Mouse (Mus musculus): ENCODE results near the gene Psmd1. TPM values are rescaled to one million over a fixed set of nuclear protein-coding genes. Genes with fewer than 3 reads are reported as not detected.
A peak's percentile ranks its signal among the peaks of the same experiment; 100 is the strongest.

The Psmd1 gene
- total and polyA plus RNA-seq, 2 experiments: 57.3 to 81.6 TPM

GRCm38 (mm10) chr1:86154824-86155164 is 90.6 kb downstream of the Psmd1 start:
- Histone ChIP-seq H3K27me3 (ENCODE audit: control insufficient read depth, insufficient read depth, low read length) (no peaks in the 10 kb centered on the region), H3K36me3 (ENCODE audit: control insufficient read depth, insufficient read depth, low read length) (no peaks in the 10 kb centered on the region), H3K4me1 (ENCODE audit: control insufficient read depth, insufficient read depth, low read length) (peaks cover 8% of the 10 kb centered on the region; the same call in 1 of the 2 replicates), H3K4me3 (ENCODE audit: insufficient read depth, low read depth, low read length) (peak overlapping the region; percentile 83), H3K79me2 (ENCODE audit: control insufficient read depth, insufficient read depth, low read length) (no peaks in the 10 kb centered on the region), H3K27ac (replicated peaks; ENCODE audit: insufficient read depth, low read depth, low read length) (no peak overlapping the region), H3K9ac (ENCODE audit: low read depth, low read length) (peak overlapping the region; percentile 78)
- no peak for TF ChIP-seq POLR2A (IDR thresholded peaks at IDR 0.05; ENCODE audit: extremely low read depth, insufficient read depth, low read length)
- under 1% methylated on average over 18 of the region's 18 CpGs for WGBS
- no peak for DNase-seq (ENCODE audit: extremely low read depth, low read depth, low spot score)

GRCm38 (mm10) chr1:86156075-86156474 is 91.9 kb downstream of the Psmd1 start:
- Histone ChIP-seq H3K79me2 (ENCODE audit: control insufficient read depth, insufficient read depth, low read length) (no peaks in the 10 kb centered on the region), H3K27me3 (ENCODE audit: control insufficient read depth, insufficient read depth, low read length) (no peaks in the 10 kb centered on the region), H3K4me1 (ENCODE audit: control insufficient read depth, insufficient read depth, low read length) (peaks cover 8% of the 10 kb centered on the region; the same call in 1 of the 2 replicates), H3K4me3 (ENCODE audit: insufficient read depth, low read depth, low read length) (no peak overlapping the region), H3K9ac (ENCODE audit: low read depth, low read length) (no peak overlapping the region), H3K36me3 (ENCODE audit: control insufficient read depth, insufficient read depth, low read length) (no peaks in the 10 kb centered on the region; the same call in 1 of the 2 replicates), H3K27ac (replicated peaks; ENCODE audit: insufficient read depth, low read depth, low read length) (no peak overlapping the region)
- WGBS: 83% methylated on average over 3 of the region's 3 CpGs
- no peak for DNase-seq (ENCODE audit: extremely low read depth, low read depth, low spot score)
- TF ChIP-seq POLR2A (IDR thresholded peaks at IDR 0.05; ENCODE audit: extremely low read depth, insufficient read depth, low read length) (no peak), CTCF (IDR thresholded peaks at IDR 0.05; ENCODE audit: low read depth, low read length) (no peak)

GRCm38 (mm10) chr1:86156595-86156994 is 92.4 kb downstream of the Psmd1 start:
- TF ChIP-seq CTCF (IDR thresholded peaks at IDR 0.05; ENCODE audit: low read depth, low read length) (no peak), POLR2A (IDR thresholded peaks at IDR 0.05; ENCODE audit: extremely low read depth, insufficient read depth, low read length) (no peak)
- Histone ChIP-seq H3K36me3 (ENCODE audit: control insufficient read depth, insufficient read depth, low read length) (no peaks in the 10 kb centered on the region; the same call in 1 of the 2 replicates), H3K4me3 (ENCODE audit: insufficient read depth, low read depth, low read length) (no peak overlapping the region), H3K4me1 (ENCODE audit: control insufficient read depth, insufficient read depth, low read length) (peaks cover 8% of the 10 kb centered on the region; the same call in 1 of the 2 replicates), H3K27ac (replicated peaks; ENCODE audit: insufficient read depth, low read depth, low read length) (no peak overlapping the region), H3K79me2 (ENCODE audit: control insufficient read depth, insufficient read depth, low read length) (no peaks in the 10 kb centered on the region), H3K27me3 (ENCODE audit: control insufficient read depth, insufficient read depth, low read length) (no peaks in the 10 kb centered on the region), H3K9ac (ENCODE audit: low read depth, low read length) (no peak overlapping the region)
- WGBS: 92% methylated on average over 6 of the region's 6 CpGs
- no peak for DNase-seq (ENCODE audit: extremely low read depth, low read depth, low spot score)

GRCm38 (mm10) chr1:86160059-86160458 is 95.9 kb downstream of the Psmd1 start:
- Histone ChIP-seq H3K79me2 (ENCODE audit: control insufficient read depth, insufficient read depth, low read length) (no peaks in the 10 kb centered on the region), H3K27ac (replicated peaks; ENCODE audit: insufficient read depth, low read depth, low read length) (no peak overlapping the region), H3K9ac (ENCODE audit: low read depth, low read length) (no peak overlapping the region), H3K27me3 (ENCODE audit: control insufficient read depth, insufficient read depth, low read length) (no peaks in the 10 kb centered on the region), H3K36me3 (ENCODE audit: control insufficient read depth, insufficient read depth, low read length) (peaks cover 3% of the 10 kb centered on the region; the same call in 1 of the 2 replicates), H3K4me1 (ENCODE audit: control insufficient read depth, insufficient read depth, low read length) (0 out of 2 replicates have a peak, but pooled peaks cover 4% of the 10 kb centered on the region), H3K4me3 (ENCODE audit: insufficient read depth, low read depth, low read length) (no peak overlapping the region)
- TF ChIP-seq POLR2A (IDR thresholded peaks at IDR 0.05; ENCODE audit: extremely low read depth, insufficient read depth, low read length) (no peak), CTCF (IDR thresholded peaks at IDR 0.05; ENCODE audit: low read depth, low read length) (no peak)
- DNase-seq (ENCODE audit: extremely low read depth, low read depth, low spot score): no peak
- 93% methylated on average over 6 of the region's 6 CpGs for WGBS

GRCm38 (mm10) chr1:86160479-86160878 is 96.3 kb downstream of the Psmd1 start:
- 0 out of 2 replicates have a peak, but pooled peaks cover 1% of the 10 kb centered on the region for H3K4me1 ChIP-seq (ENCODE audit: control insufficient read depth, insufficient read depth, low read length)
- no peak overlapping the region for H3K4me3 ChIP-seq (ENCODE audit: insufficient read depth, low read depth, low read length)
- H3K9ac ChIP-seq (ENCODE audit: low read depth, low read length): no peak overlapping the region
- no peaks in the 10 kb centered on the region for H3K27me3 ChIP-seq (ENCODE audit: control insufficient read depth, insufficient read depth, low read length)
- no peak for TF ChIP-seq CTCF (IDR thresholded peaks at IDR 0.05; ENCODE audit: low read depth, low read length)
- no peak for TF ChIP-seq POLR2A (IDR thresholded peaks at IDR 0.05; ENCODE audit: extremely low read depth, insufficient read depth, low read length)
- H3K36me3 ChIP-seq (ENCODE audit: control insufficient read depth, insufficient read depth, low read length): peaks cover 3% of the 10 kb centered on the region; the same call in 1 of the 2 replicates
- H3K79me2 ChIP-seq (ENCODE audit: control insufficient read depth, insufficient read depth, low read length): no peaks in the 10 kb centered on the region
- H3K27ac ChIP-seq (replicated peaks; ENCODE audit: insufficient read depth, low read depth, low read length): no peak overlapping the region
- no peak for DNase-seq (ENCODE audit: extremely low read depth, low read depth, low spot score)
- WGBS: 97% methylated on average over 5 of the region's 5 CpGs

- WGBS: 96% methylated on average over 5 of the region's 5 CpGs
- no peak overlapping the region for H3K4me3 ChIP-seq (ENCODE audit: insufficient read depth, low read depth, low read length)
- DNase-seq (ENCODE audit: extremely low read depth, low read depth, low spot score): no peak
- H3K27me3 ChIP-seq (ENCODE audit: control insufficient read depth, insufficient read depth, low read length): no peaks in the 10 kb centered on the region
- no peak overlapping the region for H3K27ac ChIP-seq (replicated peaks; ENCODE audit: insufficient read depth, low read depth, low read length)
- H3K4me1 ChIP-seq (ENCODE audit: control insufficient read depth, insufficient read depth, low read length): no peaks in the 10 kb centered on the region
- H3K79me2 ChIP-seq (ENCODE audit: control insufficient read depth, insufficient read depth, low read length): no peaks in the 10 kb centered on the region
- H3K9ac ChIP-seq (ENCODE audit: low read depth, low read length): no peak overlapping the region
- peaks cover 3% of the 10 kb centered on the region; the same call in 1 of the 2 replicates for H3K36me3 ChIP-seq (ENCODE audit: control insufficient read depth, insufficient read depth, low read length)
- no peak for TF ChIP-seq POLR2A (IDR thresholded peaks at IDR 0.05; ENCODE audit: extremely low read depth, insufficient read depth, low read length)
- no peak for TF ChIP-seq CTCF (IDR thresholded peaks at IDR 0.05; ENCODE audit: low read depth, low read length)
Observed at GRCm38 (mm10) chr1:86161061-86161460, 96.9 kb downstream of the Psmd1 start.
